Mouse (Mus musculus) midbrain, embryonic 11.5 days (tissue): ENCODE data around the gene Slc35a3. TPM values are rescaled to one million over a fixed set of nuclear protein-coding genes. Genes with fewer than 3 reads are reported as not detected.

Experiments used
- ATAC-seq: fragments of 200-750 bp; cut with Nextera tagmentation; 2 replicates; pipeline ENCODE4 v1.8.0; 2017; ENCODE audit warnings: moderate TSS enrichment, moderate library complexity; ENCODE audit not compliant: low FRiP score
- DNase-seq: peaks from one replicate; pipeline ENCODE4 v3.0.0; 2015; ENCODE audit warnings: low spot score; ENCODE audit errors: missing footprints
- H3K27ac ChIP-seq: fragments of 300-500 bp; sonication (generic); 2 replicates; pipeline ENCODE4 v1.5.1; 2014; ENCODE audit warnings: low read depth, low read length
- H3K27me3 ChIP-seq: fragments of 300-500 bp; sonication (generic); 2 replicates; pipeline ENCODE4 v1.6.1; 2014; ENCODE audit warnings: mild to moderate bottlenecking, low read length, moderate library complexity, mixed read lengths; ENCODE audit not compliant: control insufficient read depth, insufficient read depth
- H3K36me3 ChIP-seq: fragments of 300-500 bp; sonication (generic); 2 replicates; pipeline ENCODE4 v1.6.1; 2014; ENCODE audit warnings: mild to moderate bottlenecking, low read length, moderate library complexity, mixed read lengths; ENCODE audit not compliant: control insufficient read depth, insufficient read depth
- H3K4me1 ChIP-seq: fragments of 300-500 bp; sonication (generic); 2 replicates; pipeline ENCODE4 v1.6.1; 2014; ENCODE audit warnings: low read length; ENCODE audit not compliant: control insufficient read depth, insufficient read depth
- H3K4me2 ChIP-seq: fragments of 300-500 bp; sonication (generic); 2 replicates; pipeline ENCODE4 v1.6.1; 2014; ENCODE audit warnings: mild to moderate bottlenecking, moderate library complexity
- H3K4me3 ChIP-seq: fragments of 300-500 bp; sonication (generic); 2 replicates; pipeline ENCODE4 v1.5.1; 2014; ENCODE audit warnings: low read depth, low read length
- H3K9ac ChIP-seq: fragments of 300-500 bp; sonication (generic); 2 replicates; pipeline ENCODE4 v1.6.1; 2014; ENCODE audit warnings: low read length
- H3K9me3 ChIP-seq: fragments of 300-500 bp; sonication (generic); 2 replicates; pipeline ENCODE4 v1.6.1; 2016; ENCODE audit warnings: low read length; ENCODE audit not compliant: control insufficient read depth
- WGBS: fragments of 180-500 bp; shearing (Covaris S2); extraction: QIAGEN DNeasy Blood & Tissue Kit; methylation state at CpG from one replicate; pipeline ENCODE4 v1.1.7; 2014; 5-methylcytosine and 5-hydroxymethylcytosine counted together
- polyA plus RNA-seq: library from polyadenylated mRNA; unstranded; fragments of >200 nt; fragmentation: Nextera tagmentation; extraction: Ambion mirVana; gene quantifications from 2 replicates; pipeline ENCODE4 v1.2.1, GENCODE M21; 2014

Slc35a3 gene
- polyA plus RNA-seq, 1 experiment from 2014 or later: 8.2 TPM

GRCm38 (mm10) chr3:116637693-116638476, 74.7 kb downstream of the Slc35a3 start:
- WGBS: 90% methylated on average over 9 of the region's 9 CpGs
- DNase-seq (no peak), ATAC-seq (no peak)
- Histone ChIP-seq H3K9ac (no peak overlapping the region), H3K27me3 (no peaks in the 10 kb centered on the region), H3K4me3 (no peak overlapping the region), H3K4me1 (no peaks in the 10 kb centered on the region), H3K27ac (no peak overlapping the region), H3K9me3 (no peaks in the 10 kb centered on the region), H3K36me3 (peaks cover 21% of the 10 kb centered on the region), H3K4me2 (no peak overlapping the region)

- no peak for ATAC-seq
- Histone ChIP-seq H3K4me3 (no peak overlapping the region), H3K36me3 (peaks cover 13% of the 10 kb centered on the region), H3K27ac (no peak overlapping the region), H3K27me3 (no peaks in the 10 kb centered on the region), H3K4me1 (no peaks in the 10 kb centered on the region), H3K4me2 (no peak overlapping the region), H3K9me3 (no peaks in the 10 kb centered on the region), H3K9ac (no peak overlapping the region)
- 74% methylated on average over 5 of the region's 5 CpGs for WGBS
- DNase-seq: no peak
Observed at GRCm38 (mm10) chr3:116635799-116636198, 76.8 kb downstream of the Slc35a3 start.

GRCm38 (mm10) chr3:116634853-116635252, 77.8 kb downstream of the Slc35a3 start:
- Histone ChIP-seq H3K9ac (no peak overlapping the region), H3K4me1 (no peaks in the 10 kb centered on the region), H3K4me2 (no peak overlapping the region), H3K36me3 (peaks cover 10% of the 10 kb centered on the region), H3K4me3 (no peak overlapping the region), H3K9me3 (no peaks in the 10 kb centered on the region), H3K27me3 (no peaks in the 10 kb centered on the region), H3K27ac (no peak overlapping the region)
- ATAC-seq (no peak), DNase-seq (no peak)
- WGBS: 91% methylated on average over 8 of the region's 8 CpGs

- H3K4me2 ChIP-seq: no peak overlapping the region
- DNase-seq (no peak), ATAC-seq (no peak)
- H3K27ac ChIP-seq: no peak overlapping the region
- H3K9me3 ChIP-seq: no peaks in the 10 kb centered on the region
- no peak overlapping the region for H3K9ac ChIP-seq
- no peak overlapping the region for H3K4me3 ChIP-seq
- 90% methylated on average over 3 of the region's 3 CpGs for WGBS
- H3K27me3 ChIP-seq: no peaks in the 10 kb centered on the region
- peaks cover 10% of the 10 kb centered on the region for H3K36me3 ChIP-seq
- H3K4me1 ChIP-seq: no peaks in the 10 kb centered on the region
Observed at GRCm38 (mm10) chr3:116634091-116634490, 78.5 kb downstream of the Slc35a3 start.

- peaks cover 8% of the 10 kb centered on the region; the same call in 1 of the 2 replicates for H3K36me3 ChIP-seq
- ATAC-seq: no peak
Observed at GRCm38 (mm10) chr3:116632971-116633370, 79.7 kb downstream of the Slc35a3 start.

GRCm38 (mm10) chr3:116631459-116631858, 81.2 kb downstream of the Slc35a3 start:
- H3K36me3 ChIP-seq: peaks cover 8% of the 10 kb centered on the region; the same call in 1 of the 2 replicates
- ATAC-seq (no peak), DNase-seq (no peak)
- H3K4me3 ChIP-seq: no peak overlapping the region
- no peak overlapping the region for H3K9ac ChIP-seq
- no peaks in the 10 kb centered on the region for H3K9me3 ChIP-seq
- H3K27ac ChIP-seq: no peak overlapping the region
- H3K4me1 ChIP-seq: no peaks in the 10 kb centered on the region
- no peaks in the 10 kb centered on the region for H3K27me3 ChIP-seq
- no peak overlapping the region for H3K4me2 ChIP-seq
- whole genome bisulfite sequencing: 76% methylated on average over 1 of the region's 1 CpGs

More at GRCm38 (mm10) chr3:116632971-116633370, 79.7 kb downstream of the Slc35a3 start:
- Histone ChIP-seq H3K27me3 (no peaks in the 10 kb centered on the region), H3K9me3 (no peaks in the 10 kb centered on the region), H3K4me1 (no peaks in the 10 kb centered on the region), H3K27ac (no peak overlapping the region), H3K4me3 (no peak overlapping the region), H3K4me2 (no peak overlapping the region), H3K9ac (no peak overlapping the region)
- 89% methylated on average over 3 of the region's 3 CpGs for WGBS
- DNase-seq: no peak

GRCm38 (mm10) chr3:116622641-116623040, 90.0 kb downstream of the Slc35a3 start:
- Histone ChIP-seq H3K9ac (no peak overlapping the region), H3K4me3 (no peak overlapping the region), H3K27me3 (no peaks in the 10 kb centered on the region), H3K27ac (no peak overlapping the region), H3K36me3 (peaks cover 9% of the 10 kb centered on the region), H3K9me3 (no peaks in the 10 kb centered on the region), H3K4me2 (no peak overlapping the region), H3K4me1 (no peaks in the 10 kb centered on the region)
- ATAC-seq (no peak), DNase-seq (peak; percentile 10)
- WGBS: 90% methylated on average over 7 of the region's 7 CpGs

- Histone ChIP-seq H3K36me3 (peaks cover 9% of the 10 kb centered on the region), H3K27me3 (no peaks in the 10 kb centered on the region), H3K4me2 (no peak overlapping the region), H3K4me3 (no peak overlapping the region), H3K4me1 (no peaks in the 10 kb centered on the region), H3K9ac (no peak overlapping the region), H3K9me3 (no peaks in the 10 kb centered on the region), H3K27ac (no peak overlapping the region)
- 90% methylated on average over 7 of the region's 7 CpGs for WGBS
- ATAC-seq (no peak), DNase-seq (peak; percentile 33)
Observed at GRCm38 (mm10) chr3:116620636-116621370, 91.8 kb downstream of the Slc35a3 start.
